Mouse (Mus musculus) heart, adult 2 months (tissue): Measurements from ENCODE around the gene Rab15.

Source experiments
- CTCF ChIP-seq: fragments of 200-600 bp; IDR thresholded peaks from 2 replicates; pipeline ENCODE4 v1.8.1; 2022; ENCODE audit warnings: antibody characterized with exemption, mild to moderate bottlenecking, moderate library complexity
- EP300 ChIP-seq: fragments of 200-500 bp; IDR thresholded peaks from 2 replicates; pipeline ENCODE4 v1.6.1; 2011; ENCODE audit warnings: low read depth, low read length, control low read depth; ENCODE audit not compliant: insufficient read depth

GRCm38 (mm10) chr12:76868463-76869198 lies 45.9 kb upstream of the Rab15 start:
- TF ChIP-seq CTCF (no peak), EP300 (no peak)
